Mouse (Mus musculus) adrenal gland, adult 8-10 months (tissue): ENCODE data around the gene Vegfc. TPM values are rescaled to one million over a fixed set of nuclear protein-coding genes. Genes with fewer than 3 reads are reported as not detected.

Source experiments
- DNase-seq: peaks from one replicate; pipeline ENCODE4 v3.0.0; 2022
- total RNA-seq, 4 experiments: library from RNA; stranded (reverse); gene quantifications; 2 replicates each; pipeline ENCODE4 v1.2.4; 2022

The Vegfc gene
- total RNA-seq, 4 experiments from 2014 or later = 2.0 to 5.5 (median 3.7) TPM

GRCm38 (mm10) chr8:54216250-54216649 is 138.8 kb downstream of the Vegfc start:
- no peak for DNase-seq

GRCm38 (mm10) chr8:54228801-54229204 is 151.4 kb downstream of the Vegfc start:
- DNase-seq = no peak

GRCm38 (mm10) chr8:54230638-54231037 is 153.2 kb downstream of the Vegfc start:
- no peak for DNase-seq

- DNase-seq = no peak
These were observed 155.9 kb downstream of the Vegfc start for GRCm38 (mm10) chr8:54233316-54233715.
